Mouse (Mus musculus) megakaryocyte, embryonic 14.5 days (primary cell): Measurements from ENCODE around the gene Akt1. TPM values are rescaled to one million over a fixed set of nuclear protein-coding genes. Genes with fewer than 3 reads are reported as not detected.
A peak's percentile ranks its signal among the peaks of the same experiment; 100 is the strongest.

Source experiments
- H3K27me3 ChIP-seq: replicated peaks from 2 replicates; pipeline ENCODE3; 2012; ENCODE audit warnings: inconsistent platforms
- H3K36me3 ChIP-seq: replicated peaks from 2 replicates; pipeline ENCODE3; 2012; ENCODE audit warnings: low read length, inconsistent platforms, mixed read lengths
- H3K4me1 ChIP-seq: 2 replicates; pipeline ENCODE4 v1.6.1; 2012; ENCODE audit warnings: inconsistent platforms
- H3K4me3 ChIP-seq: replicated peaks from 2 replicates; pipeline ENCODE3; 2012; ENCODE audit warnings: moderate library complexity, mild to moderate bottlenecking, inconsistent platforms
- H3K9me3 ChIP-seq: 2 replicates; pipeline ENCODE4 v1.6.1; 2012; ENCODE audit warnings: inconsistent platforms
- FLI1 ChIP-seq: IDR thresholded peaks from 2 replicates; pipeline ENCODE4 v1.6.1; 2012; ENCODE audit warnings: low read length, inconsistent platforms, mixed read lengths
- GATA1 ChIP-seq: IDR thresholded peaks from 3 replicates; pipeline ENCODE4 v1.6.1; 2012; ENCODE audit warnings: mixed read lengths, low read length, inconsistent platforms, borderline replicate concordance
- polyA plus RNA-seq: library from polyadenylated mRNA; stranded (reverse); fragments of >175 nt; gene quantifications from 2 replicates; pipeline ENCODE4 v1.2.3, GENCODE M21; 2012; ENCODE audit warnings: low replicate concordance; ENCODE audit not compliant: insufficient read depth

The Akt1 gene
- polyA plus RNA-seq, 1 experiment: 415 TPM

GRCm38 (mm10) chr12:112630796-112631195 lies 43.9 kb downstream of the Akt1 start:
- Histone ChIP-seq H3K36me3 (peaks cover 9% of the 10 kb centered on the region), H3K4me3 (no peak overlapping the region), H3K4me1 (peaks cover 73% of the 10 kb centered on the region), H3K9me3 (no peaks in the 10 kb centered on the region), H3K27me3 (peaks cover 26% of the 10 kb centered on the region)
- TF ChIP-seq FLI1: no peak
- no peak for TF ChIP-seq GATA1

- Histone ChIP-seq H3K4me3 (no peak overlapping the region), H3K4me1 (peaks cover 80% of the 10 kb centered on the region), H3K27me3 (peaks cover 26% of the 10 kb centered on the region), H3K9me3 (no peaks in the 10 kb centered on the region), H3K36me3 (peaks cover 8% of the 10 kb centered on the region)
- TF ChIP-seq FLI1 (no peak), GATA1 (no peak)
Measured at GRCm38 (mm10) chr12:112630029-112630428, 44.7 kb downstream of the Akt1 start.

- peaks cover 3% of the 10 kb centered on the region for H3K36me3 ChIP-seq
- H3K4me1 ChIP-seq: peaks cover 89% of the 10 kb centered on the region
- TF ChIP-seq FLI1: no peak
- no peak for TF ChIP-seq GATA1
- H3K27me3 ChIP-seq: peaks cover 28% of the 10 kb centered on the region
- no peaks in the 10 kb centered on the region for H3K9me3 ChIP-seq
- peak overlapping the region; percentile 86 for H3K4me3 ChIP-seq
Measured at GRCm38 (mm10) chr12:112628928-112629721, 45.6 kb downstream of the Akt1 start.

- H3K4me1 ChIP-seq: peaks cover 94% of the 10 kb centered on the region
- H3K9me3 ChIP-seq: no peaks in the 10 kb centered on the region
- H3K27me3 ChIP-seq: peaks cover 22% of the 10 kb centered on the region
- peak overlapping the region; percentile 59 for H3K4me3 ChIP-seq
- TF ChIP-seq FLI1 (no peak), GATA1 (no peak)
- H3K36me3 ChIP-seq: no peaks in the 10 kb centered on the region
Measured at GRCm38 (mm10) chr12:112628197-112628596, 46.5 kb downstream of the Akt1 start.

GRCm38 (mm10) chr12:112627097-112627881 lies 47.4 kb downstream of the Akt1 start:
- H3K27me3 ChIP-seq: peaks cover 23% of the 10 kb centered on the region
- H3K36me3 ChIP-seq: no peaks in the 10 kb centered on the region
- H3K9me3 ChIP-seq: no peaks in the 10 kb centered on the region
- H3K4me1 ChIP-seq: peaks cover 94% of the 10 kb centered on the region
- TF ChIP-seq GATA1: no peak
- TF ChIP-seq FLI1: no peak
- peak overlapping the region; percentile 50 for H3K4me3 ChIP-seq

- TF ChIP-seq FLI1: no peak
- H3K4me3 ChIP-seq: no peak overlapping the region
- no peaks in the 10 kb centered on the region for H3K36me3 ChIP-seq
- H3K27me3 ChIP-seq: peaks cover 22% of the 10 kb centered on the region
- H3K4me1 ChIP-seq: peaks cover 94% of the 10 kb centered on the region
- no peaks in the 10 kb centered on the region for H3K9me3 ChIP-seq
Measured at GRCm38 (mm10) chr12:112626455-112626854, 48.2 kb downstream of the Akt1 start.

- no peak overlapping the region for H3K4me3 ChIP-seq
- no peaks in the 10 kb centered on the region for H3K9me3 ChIP-seq
- H3K36me3 ChIP-seq: no peaks in the 10 kb centered on the region
- peaks cover 30% of the 10 kb centered on the region for H3K27me3 ChIP-seq
- H3K4me1 ChIP-seq: peaks cover 94% of the 10 kb centered on the region
- TF ChIP-seq GATA1: no peak
- TF ChIP-seq FLI1: no peak
Measured at GRCm38 (mm10) chr12:112625700-112626099, 49.0 kb downstream of the Akt1 start.

- peak overlapping the region; percentile 57 for H3K4me3 ChIP-seq
- TF ChIP-seq GATA1: no peak
- H3K36me3 ChIP-seq: no peaks in the 10 kb centered on the region
- H3K9me3 ChIP-seq: no peaks in the 10 kb centered on the region
- peaks cover 99% of the 10 kb centered on the region for H3K4me1 ChIP-seq
- peaks cover 49% of the 10 kb centered on the region for H3K27me3 ChIP-seq
Measured at GRCm38 (mm10) chr12:112623742-112624141, 50.9 kb downstream of the Akt1 start.

- Histone ChIP-seq H3K9me3 (no peaks in the 10 kb centered on the region), H3K27me3 (peaks cover 49% of the 10 kb centered on the region), H3K4me3 (peak overlapping the region; percentile 56), H3K4me1 (peaks cover 100% of the 10 kb centered on the region), H3K36me3 (peaks cover 1% of the 10 kb centered on the region)
- TF ChIP-seq GATA1: no peak
- no peak for TF ChIP-seq FLI1
Measured at GRCm38 (mm10) chr12:112621900-112622299, 52.8 kb downstream of the Akt1 start.

- no peak for TF ChIP-seq FLI1
- TF ChIP-seq GATA1: no peak
- Histone ChIP-seq H3K9me3 (no peaks in the 10 kb centered on the region), H3K4me3 (peak overlapping the region; percentile 94), H3K4me1 (peaks cover 100% of the 10 kb centered on the region), H3K27me3 (peaks cover 45% of the 10 kb centered on the region), H3K36me3 (peaks cover 12% of the 10 kb centered on the region)
Measured at GRCm38 (mm10) chr12:112620354-112621061, 54.2 kb downstream of the Akt1 start.
